Mouse (Mus musculus): ENCODE measurements around the gene Prdm16.

- TF ChIP-seq POLR2A (IDR thresholded peaks at IDR 0.05; ENCODE audit: insufficient read length, low read depth) (no peak), TCF12 (IDR thresholded peaks at IDR 0.05; ENCODE audit: insufficient read depth, poor library complexity, severe bottlenecking) (no peak), MYOG (IDR thresholded peaks at IDR 0.05; ENCODE audit: control insufficient read depth in 1 of 3, insufficient read depth in 1 of 3, insufficient read length in 2 of 3, low read depth in 2 of 3) (no peak), POLR2AphosphoS2 (IDR thresholded peaks at IDR 0.05; ENCODE audit: insufficient read length, low read depth) (no peak), USF1 (IDR thresholded peaks at IDR 0.05; ENCODE audit: low read depth) (no peak), CEBPB (IDR thresholded peaks at IDR 0.05; ENCODE audit: insufficient read depth, poor library complexity, severe bottlenecking) (no peak)
These were observed 62.3 kb downstream of the Prdm16 start for GRCm38 (mm10) chr4:154574208-154574875.

Data from myocyte (in vitro differentiated cells).